Mouse (Mus musculus) adrenal gland, adult (tissue): Measurements from ENCODE around the gene Txndc8.
A peak's percentile ranks its signal among the peaks of the same experiment; 100 is the strongest.

Source experiments
- DNase-seq, 2 experiments: peaks; one replicate each; pipeline ENCODE4 v3.0.0; 2022 to 2023; ENCODE audit warnings: low spot score in 1 of 2; ENCODE audit not compliant: inconsistent age in 2 of 2

Gene Txndc8

GRCm38 (mm10) chr4:57957200-57958085 is 51.5 kb downstream of the Txndc8 start:
- peak in 1 of 2 experiments; percentile 48 for DNase-seq

GRCm38 (mm10) chr4:57956029-57956960 is 52.6 kb downstream of the Txndc8 start, which contains the start of gene Txn1:
Gene Txn1 (minus strand): TSS chr4:57956411.
- DNase-seq: peak; percentile 99

GRCm38 (mm10) chr4:57955544-57955958 is 53.4 kb downstream of the Txndc8 start:
- peak; percentile 87 to 94 for DNase-seq

DNA sequence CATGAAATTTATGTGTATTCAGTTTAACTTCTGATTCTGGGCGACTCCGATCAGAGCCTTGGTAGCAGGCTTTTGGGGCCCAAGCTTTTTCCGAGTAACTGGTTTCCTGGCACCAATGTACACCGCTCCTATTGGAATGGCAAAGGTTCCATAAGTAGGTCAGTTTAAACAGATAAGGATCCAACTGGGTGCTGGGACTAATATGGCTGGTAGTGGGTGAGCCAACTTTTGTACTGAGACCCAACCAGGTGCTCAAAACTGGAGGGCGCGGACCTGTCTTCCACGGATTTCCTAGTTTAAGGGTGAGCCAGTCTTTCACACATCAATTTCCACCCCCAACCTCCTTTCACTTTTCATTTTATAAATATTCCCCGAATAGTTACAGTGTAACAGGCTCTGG is 53.9 kb downstream of the Txndc8 start:
- peak in 1 of 2 experiments; percentile 39 for DNase-seq

- no peak for DNase-seq
Measured at GRCm38 (mm10) chr4:57954580-57954979, 54.3 kb downstream of the Txndc8 start.

GRCm38 (mm10) chr4:57953796-57954195 is 55.1 kb downstream of the Txndc8 start:
- DNase-seq: peak in 1 of 2 experiments; percentile 47

DNA sequence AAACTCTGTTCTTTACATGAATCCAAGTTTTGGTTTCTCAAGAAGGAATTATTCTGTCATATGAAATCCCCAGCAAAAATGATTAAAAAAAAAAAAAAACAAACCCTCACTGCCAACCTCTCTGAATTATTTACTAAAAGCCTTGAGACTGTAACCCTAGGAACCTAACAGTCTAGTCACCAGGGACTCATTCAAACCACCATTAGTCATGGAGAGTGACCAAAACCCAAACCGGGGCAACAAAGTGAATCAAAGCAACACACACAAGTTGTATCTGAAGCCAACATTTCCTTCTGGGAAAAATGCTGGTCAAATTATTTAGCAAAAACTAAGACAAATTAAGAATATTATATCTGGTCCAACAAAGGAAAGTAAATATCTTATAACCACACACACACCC is 56.0 kb downstream of the Txndc8 start:
- DNase-seq: peak in 1 of 2 experiments; percentile 61

DNA sequence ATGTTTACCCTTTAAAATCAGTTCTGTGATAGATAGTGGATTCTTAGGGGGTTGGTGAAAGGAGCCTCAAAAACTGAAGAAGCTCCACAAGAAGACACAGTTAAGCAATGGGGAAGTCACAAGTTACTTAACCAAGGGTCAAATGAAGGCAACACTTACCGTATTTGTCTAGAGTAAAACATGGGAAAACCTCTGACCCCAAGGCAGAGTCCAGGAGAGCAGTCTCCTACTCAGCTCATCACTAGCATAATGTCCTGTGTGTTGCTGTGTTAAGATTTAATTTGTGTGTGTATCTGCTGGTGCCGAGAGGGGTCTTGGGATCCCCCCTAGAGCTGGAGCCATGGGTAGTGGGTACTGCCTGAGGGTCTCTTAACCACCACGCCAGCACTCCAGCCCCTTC is 56.5 kb downstream of the Txndc8 start:
- DNase-seq: no peak

DNA sequence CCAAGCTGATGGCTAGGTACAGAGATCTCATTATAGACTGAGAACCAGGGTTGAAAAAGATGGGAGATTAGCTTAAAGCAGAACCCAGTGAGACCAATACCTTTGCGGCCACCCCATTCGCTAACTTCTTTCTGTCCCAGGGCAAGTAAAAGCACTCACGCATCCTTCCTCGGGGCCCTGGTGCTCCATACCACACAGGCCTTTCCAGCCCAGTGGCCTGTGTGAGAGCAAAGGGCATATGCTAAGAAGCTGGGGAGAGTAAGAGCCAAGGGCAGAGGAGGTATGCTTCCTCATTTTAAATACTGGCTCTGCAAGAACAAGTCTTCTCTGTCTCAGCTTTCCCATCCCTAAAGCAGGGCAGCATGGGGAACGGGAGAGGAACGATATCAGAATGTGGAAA is 59.1 kb downstream of the Txndc8 start:
- DNase-seq: no peak

- no peak for DNase-seq
Measured at GRCm38 (mm10) chr4:57947476-57947875, 61.4 kb downstream of the Txndc8 start.

DNA sequence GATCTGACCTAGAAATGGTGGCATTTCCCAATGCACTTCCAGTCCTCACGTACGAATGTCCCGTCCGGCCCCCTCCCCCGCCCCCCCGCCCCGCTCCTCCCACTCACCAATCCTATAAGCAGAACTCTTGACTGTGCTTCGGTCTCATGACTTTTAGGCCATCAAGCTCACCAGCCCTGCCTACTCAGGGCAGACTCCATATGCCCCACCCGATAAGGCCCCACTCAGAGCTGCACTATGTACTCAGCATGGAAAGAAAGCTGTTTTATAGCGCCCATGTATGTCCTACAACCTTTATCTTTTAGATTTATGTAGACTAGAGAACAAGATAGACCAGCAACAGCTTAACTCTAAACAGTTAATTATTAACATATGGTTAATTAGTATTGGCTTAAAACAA is 61.9 kb downstream of the Txndc8 start:
- no peak for DNase-seq

DNA sequence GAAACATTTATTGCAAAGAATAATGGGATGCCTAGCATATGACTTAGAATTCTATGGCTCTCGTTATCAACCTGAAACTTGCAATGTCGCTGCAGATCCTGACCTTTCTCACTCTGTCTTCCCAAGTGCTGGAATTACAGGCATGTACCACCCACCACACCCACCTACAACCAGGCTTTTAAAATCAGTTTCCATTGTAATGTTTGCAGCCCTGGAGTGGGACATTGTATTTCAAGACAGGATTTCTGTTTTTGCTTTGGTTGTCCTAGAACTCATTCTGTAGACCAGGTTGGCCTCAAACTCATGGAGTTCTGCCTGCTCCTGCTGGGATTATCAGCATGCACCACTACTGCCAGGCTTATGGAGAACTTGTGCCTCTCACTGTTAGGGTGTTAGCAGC is 66.0 kb downstream of the Txndc8 start:
- DNase-seq: no peak

GRCm38 (mm10) chr4:57940631-57941030 is 68.3 kb downstream of the Txndc8 start:
- DNase-seq: no peak

GRCm38 (mm10) chr4:57937292-57937691 is 71.6 kb downstream of the Txndc8 start:
- DNase-seq: peak in 1 of 2 experiments; percentile 20

DNA sequence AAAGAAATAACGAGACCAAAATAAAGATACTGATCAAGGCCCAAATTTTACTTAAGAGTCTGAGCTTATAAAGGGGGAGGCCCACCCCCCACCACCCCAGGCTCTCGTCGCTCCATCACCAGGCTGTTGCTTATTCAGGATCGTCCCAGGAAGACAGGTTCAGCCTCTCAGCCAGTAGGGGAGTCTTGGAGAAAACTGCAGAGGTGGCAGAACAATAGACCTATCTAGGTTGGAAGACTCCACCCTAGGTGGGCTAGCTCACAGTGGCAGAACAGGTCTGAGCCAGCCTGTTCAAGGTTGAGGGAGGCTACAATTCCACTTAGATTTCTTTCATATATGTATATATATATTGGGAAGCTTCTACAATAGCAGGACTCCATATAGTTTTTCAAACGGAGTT is 74.7 kb downstream of the Txndc8 start:
- DNase-seq: no peak
